Mouse (Mus musculus): ENCODE results near the gene Gps1. TPM values are rescaled to one million over a fixed set of nuclear protein-coding genes. Genes with fewer than 3 reads are reported as not detected.

The Gps1 gene
- polyA plus RNA-seq, 1 experiment from 2014 or later: 305 TPM

GRCm38 (mm10) chr11:120798244-120798643, 14.2 kb downstream of the Gps1 start:
- Histone ChIP-seq H3K27ac (ENCODE audit: low read length) (no peak overlapping the region), H3K27me3 (replicated peaks; ENCODE audit: control insufficient read depth, insufficient read depth, low read length) (no peaks in the 10 kb centered on the region), H3K4me3 (replicated peaks; ENCODE audit: low read length) (no peak overlapping the region), H3K36me3 (ENCODE audit: control insufficient read depth, insufficient read depth) (no peaks in the 10 kb centered on the region), H3K9ac (replicated peaks; ENCODE audit: low read depth, low read length) (no peak overlapping the region), H3K4me2 (ENCODE audit: low read length) (no peak overlapping the region), H3K9me3 (ENCODE audit: control insufficient read depth, low read length) (no peaks in the 10 kb centered on the region), H3K4me1 (replicated peaks; ENCODE audit: control insufficient read depth, insufficient read depth, low read length) (peaks cover 29% of the 10 kb centered on the region)
- 89% methylated on average over 3 of the region's 3 CpGs for WGBS
- no peak for ATAC-seq

DNA sequence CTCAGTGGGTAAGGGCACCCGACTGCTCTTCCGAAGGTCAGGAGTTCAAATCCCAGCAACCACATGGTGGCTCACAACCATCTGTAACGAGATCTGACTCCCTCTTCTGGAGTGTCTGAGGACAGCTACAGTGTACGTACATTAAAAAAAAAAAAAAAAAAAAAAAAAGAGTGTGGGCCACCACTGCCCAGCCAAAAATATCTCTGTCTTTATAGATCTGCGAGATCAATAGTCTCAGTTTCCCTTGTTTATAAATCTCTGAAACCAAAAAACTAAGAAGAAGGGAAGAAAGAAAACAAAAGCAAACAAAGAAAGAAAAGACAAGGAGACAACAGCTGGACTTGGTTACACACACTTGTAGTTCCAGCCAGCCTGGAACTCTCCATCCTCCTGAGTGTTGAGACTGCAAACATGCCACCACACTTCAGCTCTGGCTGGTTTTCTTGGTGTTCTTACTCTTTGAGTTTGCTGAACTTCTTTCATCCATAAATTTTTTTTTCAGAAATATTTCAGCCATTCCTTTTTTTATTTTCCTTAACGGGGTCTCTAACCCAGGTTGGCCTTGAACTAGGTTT, 15.3 kb downstream of the Gps1 start:
- Histone ChIP-seq H3K4me1 (replicated peaks; ENCODE audit: control insufficient read depth, insufficient read depth, low read length) (peaks cover 27% of the 10 kb centered on the region), H3K27me3 (replicated peaks; ENCODE audit: control insufficient read depth, insufficient read depth, low read length) (no peaks in the 10 kb centered on the region), H3K4me3 (replicated peaks; ENCODE audit: low read length) (no peak overlapping the region), H3K9me3 (ENCODE audit: control insufficient read depth, low read length) (no peaks in the 10 kb centered on the region), H3K9ac (replicated peaks; ENCODE audit: low read depth, low read length) (no peak overlapping the region), H3K27ac (ENCODE audit: low read length) (no peak overlapping the region), H3K36me3 (ENCODE audit: control insufficient read depth, insufficient read depth) (no peaks in the 10 kb centered on the region), H3K4me2 (ENCODE audit: low read length) (no peak overlapping the region)
- ATAC-seq: no peak
- WGBS: 76% methylated on average over 6 of the region's 6 CpGs

DNA sequence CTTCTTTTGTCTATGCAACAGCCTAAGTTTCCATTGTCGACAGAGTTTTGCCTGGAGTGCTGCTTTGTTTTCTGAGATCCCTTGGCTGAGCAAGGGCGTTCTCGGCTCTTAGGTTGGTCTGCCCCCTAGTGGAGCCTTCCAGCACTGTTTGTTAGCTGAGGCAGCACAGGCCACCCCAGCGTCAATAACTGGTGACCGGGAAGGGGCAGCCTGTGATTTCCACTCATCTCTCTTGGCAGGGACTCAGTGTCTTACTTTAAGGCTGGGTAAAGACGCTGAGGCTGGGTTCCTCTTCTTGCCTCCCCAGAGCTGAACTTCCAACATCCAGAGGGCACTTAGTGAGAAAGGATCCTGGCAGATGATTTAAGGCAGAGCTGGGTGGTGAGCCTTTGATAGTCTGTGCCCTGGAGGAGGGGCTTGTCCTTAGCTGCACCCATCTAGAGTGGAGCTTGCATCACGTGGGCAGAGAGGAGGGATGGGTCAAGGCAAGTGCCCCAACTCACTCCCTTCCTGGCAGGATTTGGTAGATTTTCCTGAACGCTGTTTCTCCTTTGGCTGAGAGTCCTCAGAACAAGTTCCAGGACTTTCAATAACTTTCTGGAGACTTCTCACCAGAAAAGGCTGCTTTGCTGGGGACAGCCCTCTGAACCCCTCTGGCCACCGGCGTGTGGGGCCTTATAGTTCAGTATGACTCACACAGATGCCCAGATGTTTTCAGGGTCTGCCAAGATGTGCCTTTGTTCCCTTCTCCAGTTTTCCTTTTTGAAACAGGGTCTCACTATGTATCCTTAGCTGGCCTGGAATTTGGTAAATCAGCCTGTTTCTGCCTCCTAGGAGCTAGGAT, 16.2 kb downstream of the Gps1 start:
- Histone ChIP-seq H3K36me3 (ENCODE audit: control insufficient read depth, insufficient read depth) (no peaks in the 10 kb centered on the region; the same call in 1 of the 2 replicates), H3K27me3 (replicated peaks; ENCODE audit: control insufficient read depth, insufficient read depth, low read length) (no peaks in the 10 kb centered on the region), H3K4me3 (replicated peaks; ENCODE audit: low read length) (no peak overlapping the region), H3K4me2 (ENCODE audit: low read length) (peak overlapping the region; percentile 22; the same call in 1 of the 2 replicates), H3K4me1 (replicated peaks; ENCODE audit: control insufficient read depth, insufficient read depth, low read length) (peaks cover 18% of the 10 kb centered on the region), H3K9me3 (ENCODE audit: control insufficient read depth, low read length) (no peaks in the 10 kb centered on the region), H3K9ac (replicated peaks; ENCODE audit: low read depth, low read length) (peak overlapping the region; percentile 7), H3K27ac (ENCODE audit: low read length) (no peak overlapping the region)
- ATAC-seq: peak; percentile 42; the same call in 1 of the 2 replicates
- WGBS: 12% methylated on average over 10 of the region's 10 CpGs

DNA sequence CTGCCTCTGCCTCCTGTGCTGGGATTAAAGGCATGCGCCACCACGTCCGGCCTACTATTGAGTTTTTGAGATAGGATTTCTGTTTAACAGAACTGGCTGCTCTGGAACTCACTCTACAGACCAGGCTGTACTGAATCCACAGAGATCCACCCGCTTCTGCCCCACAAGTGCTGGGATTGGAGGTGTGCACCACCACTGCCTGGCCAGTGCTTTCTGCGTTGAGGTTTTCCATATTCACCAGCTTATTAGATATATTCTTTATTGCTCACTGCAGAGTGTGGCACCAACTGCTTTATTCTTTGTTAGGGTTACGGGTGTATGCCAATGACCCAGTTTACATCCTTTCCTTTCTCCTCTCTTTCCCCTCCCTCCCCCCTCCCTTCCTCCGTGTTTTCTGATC, 20.2 kb downstream of the Gps1 start:
- peaks cover 18% of the 10 kb centered on the region for H3K36me3 ChIP-seq (ENCODE audit: control insufficient read depth, insufficient read depth)
- H3K27me3 ChIP-seq (replicated peaks; ENCODE audit: control insufficient read depth, insufficient read depth, low read length): no peaks in the 10 kb centered on the region
- no peak overlapping the region for H3K9ac ChIP-seq (replicated peaks; ENCODE audit: low read depth, low read length)
- ATAC-seq: no peak
- peaks cover 8% of the 10 kb centered on the region for H3K4me1 ChIP-seq (replicated peaks; ENCODE audit: control insufficient read depth, insufficient read depth, low read length)
- 82% methylated on average over 7 of the region's 7 CpGs for WGBS
- no peak overlapping the region for H3K4me3 ChIP-seq (replicated peaks; ENCODE audit: low read length)
- H3K9me3 ChIP-seq (ENCODE audit: control insufficient read depth, low read length): no peaks in the 10 kb centered on the region
- H3K4me2 ChIP-seq (ENCODE audit: low read length): no peak overlapping the region
- no peak overlapping the region for H3K27ac ChIP-seq (ENCODE audit: low read length)

- H3K4me1 ChIP-seq (replicated peaks; ENCODE audit: control insufficient read depth, insufficient read depth, low read length): peaks cover 4% of the 10 kb centered on the region
- no peak for ATAC-seq
- H3K9me3 ChIP-seq (ENCODE audit: control insufficient read depth, low read length): no peaks in the 10 kb centered on the region
- no peaks in the 10 kb centered on the region for H3K27me3 ChIP-seq (replicated peaks; ENCODE audit: control insufficient read depth, insufficient read depth, low read length)
- WGBS: 82% methylated on average over 4 of the region's 4 CpGs
- H3K4me3 ChIP-seq (replicated peaks; ENCODE audit: low read length): no peak overlapping the region
- H3K27ac ChIP-seq (ENCODE audit: low read length): no peak overlapping the region
- no peak overlapping the region for H3K4me2 ChIP-seq (ENCODE audit: low read length)
- no peak overlapping the region for H3K9ac ChIP-seq (replicated peaks; ENCODE audit: low read depth, low read length)
- H3K36me3 ChIP-seq (ENCODE audit: control insufficient read depth, insufficient read depth): peaks cover 23% of the 10 kb centered on the region
These were observed 20.7 kb downstream of the Gps1 start for GRCm38 (mm10) chr11:120804769-120805168.

DNA sequence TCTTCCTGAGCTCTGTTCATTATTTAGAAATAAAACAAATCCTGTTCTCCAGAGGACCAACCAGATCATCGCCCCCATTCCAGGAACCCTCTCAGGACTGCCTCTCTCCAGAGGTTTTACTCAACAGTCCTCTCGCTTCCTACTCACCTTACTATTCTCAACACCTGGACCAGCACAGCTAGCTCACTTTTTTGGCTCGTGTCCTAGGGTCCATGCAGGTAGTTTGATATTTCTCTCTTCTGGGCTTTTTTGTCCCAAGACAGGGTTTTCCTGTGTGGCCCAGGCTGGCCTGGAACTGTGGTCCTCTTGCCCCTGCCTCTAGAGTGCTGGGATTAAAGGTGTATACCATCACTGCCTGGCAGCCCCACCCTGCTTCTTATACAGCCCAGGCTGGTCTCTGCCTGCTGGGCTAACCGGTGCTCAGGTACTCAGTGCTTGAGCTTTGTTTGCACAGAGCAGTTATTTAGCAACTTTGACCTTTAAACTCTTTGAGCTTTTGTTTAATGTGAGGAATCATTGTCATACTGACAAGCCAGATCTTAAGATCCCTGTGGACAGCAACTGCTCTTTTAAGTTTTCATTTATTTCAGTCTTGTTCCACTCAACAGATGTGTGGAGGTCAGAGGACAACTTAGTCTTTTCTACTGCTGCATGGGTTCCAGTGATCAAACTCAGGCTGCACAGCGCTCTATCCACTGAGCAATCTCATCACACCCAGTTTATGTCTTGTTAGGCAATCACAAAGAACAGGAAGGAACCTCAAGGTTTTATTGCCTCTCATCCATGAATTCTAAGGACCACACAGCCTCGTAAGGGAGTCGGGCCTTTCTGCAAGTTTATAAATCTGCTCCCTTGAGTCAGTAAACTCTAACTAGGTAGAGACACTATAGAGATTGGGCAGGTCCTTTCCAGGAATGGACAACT, 21.6 kb downstream of the Gps1 start:
- no peak overlapping the region for H3K4me3 ChIP-seq (replicated peaks; ENCODE audit: low read length)
- H3K4me1 ChIP-seq (replicated peaks; ENCODE audit: control insufficient read depth, insufficient read depth, low read length): no peaks in the 10 kb centered on the region
- 0 out of 2 replicates have a peak, but pooled peaks have one; percentile 20 for ATAC-seq
- H3K9ac ChIP-seq (replicated peaks; ENCODE audit: low read depth, low read length): no peak overlapping the region
- no peaks in the 10 kb centered on the region for H3K27me3 ChIP-seq (replicated peaks; ENCODE audit: control insufficient read depth, insufficient read depth, low read length)
- no peak overlapping the region for H3K4me2 ChIP-seq (ENCODE audit: low read length)
- H3K36me3 ChIP-seq (ENCODE audit: control insufficient read depth, insufficient read depth): peaks cover 31% of the 10 kb centered on the region
- H3K27ac ChIP-seq (ENCODE audit: low read length): no peak overlapping the region
- 87% methylated on average over 7 of the region's 7 CpGs for WGBS
- no peaks in the 10 kb centered on the region for H3K9me3 ChIP-seq (ENCODE audit: control insufficient read depth, low read length)

DNA sequence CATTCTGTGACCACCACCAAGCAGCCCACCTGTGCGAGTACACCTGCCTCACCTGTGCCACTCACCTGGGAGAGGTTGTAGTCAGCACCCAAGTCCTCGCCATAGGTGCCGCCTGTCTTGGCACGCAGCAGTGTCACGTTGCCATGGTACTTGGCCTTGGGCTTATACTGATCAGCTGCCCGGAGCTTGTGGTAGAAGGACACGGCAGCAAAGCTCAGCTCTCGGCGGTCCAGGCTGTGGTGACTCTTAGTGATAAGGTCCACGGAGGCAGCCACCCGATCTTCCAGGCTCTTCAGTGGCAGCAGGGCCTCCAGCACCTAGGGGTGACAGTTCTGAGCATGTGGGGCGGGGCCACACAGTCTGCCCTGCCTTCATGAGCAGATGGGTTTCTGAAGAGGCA, 23.9 kb downstream of the Gps1 start:
- WGBS: 94% methylated on average over 12 of the region's 12 CpGs
- Histone ChIP-seq H3K36me3 (ENCODE audit: control insufficient read depth, insufficient read depth) (peaks cover 54% of the 10 kb centered on the region), H3K4me2 (ENCODE audit: low read length) (no peak overlapping the region), H3K27me3 (replicated peaks; ENCODE audit: control insufficient read depth, insufficient read depth, low read length) (no peaks in the 10 kb centered on the region), H3K9ac (replicated peaks; ENCODE audit: low read depth, low read length) (no peak overlapping the region), H3K4me3 (replicated peaks; ENCODE audit: low read length) (no peak overlapping the region), H3K27ac (ENCODE audit: low read length) (no peak overlapping the region), H3K4me1 (replicated peaks; ENCODE audit: control insufficient read depth, insufficient read depth, low read length) (no peaks in the 10 kb centered on the region), H3K9me3 (ENCODE audit: control insufficient read depth, low read length) (no peaks in the 10 kb centered on the region)
- no peak for ATAC-seq

- Histone ChIP-seq H3K4me3 (replicated peaks; ENCODE audit: low read length) (no peak overlapping the region), H3K36me3 (ENCODE audit: control insufficient read depth, insufficient read depth) (peaks cover 88% of the 10 kb centered on the region), H3K9me3 (ENCODE audit: control insufficient read depth, low read length) (no peaks in the 10 kb centered on the region), H3K4me1 (replicated peaks; ENCODE audit: control insufficient read depth, insufficient read depth, low read length) (no peaks in the 10 kb centered on the region), H3K27me3 (replicated peaks; ENCODE audit: control insufficient read depth, insufficient read depth, low read length) (no peaks in the 10 kb centered on the region), H3K4me2 (ENCODE audit: low read length) (no peak overlapping the region), H3K27ac (ENCODE audit: low read length) (no peak overlapping the region), H3K9ac (replicated peaks; ENCODE audit: low read depth, low read length) (no peak overlapping the region)
- WGBS: 94% methylated on average over 16 of the region's 16 CpGs
- ATAC-seq: no peak
These were observed 28.0 kb downstream of the Gps1 start for GRCm38 (mm10) chr11:120812068-120812467.

GRCm38 (mm10) chr11:120817358-120817757, 33.3 kb downstream of the Gps1 start:
- 96% methylated on average over 6 of the region's 6 CpGs for WGBS
- H3K4me1 ChIP-seq (replicated peaks; ENCODE audit: control insufficient read depth, insufficient read depth, low read length): peaks cover 19% of the 10 kb centered on the region
- H3K4me3 ChIP-seq (replicated peaks; ENCODE audit: low read length): no peak overlapping the region
- H3K27ac ChIP-seq (ENCODE audit: low read length): no peak overlapping the region
- ATAC-seq: no peak
- no peak overlapping the region for H3K9ac ChIP-seq (replicated peaks; ENCODE audit: low read depth, low read length)
- H3K27me3 ChIP-seq (replicated peaks; ENCODE audit: control insufficient read depth, insufficient read depth, low read length): no peaks in the 10 kb centered on the region
- peaks cover 71% of the 10 kb centered on the region for H3K36me3 ChIP-seq (ENCODE audit: control insufficient read depth, insufficient read depth)
- H3K4me2 ChIP-seq (ENCODE audit: low read length): no peak overlapping the region
- no peaks in the 10 kb centered on the region for H3K9me3 ChIP-seq (ENCODE audit: control insufficient read depth, low read length)

Data from forebrain, embryonic 16.5 days (tissue).